Mouse (Mus musculus) urinary bladder, postnatal 14 days (tissue): ENCODE data around the gene Usb1.
"Not testable (repeated sequence)": the region's sequence is repeated elsewhere in the genome, so short reads cannot be mapped to it uniquely, and the experiment has no call there.

ENCODE experiments used
- DNase-seq: peaks from one replicate; pipeline ENCODE4 v3.0.0; 2021; ENCODE audit warnings: low spot score

Usb1 gene

DNA sequence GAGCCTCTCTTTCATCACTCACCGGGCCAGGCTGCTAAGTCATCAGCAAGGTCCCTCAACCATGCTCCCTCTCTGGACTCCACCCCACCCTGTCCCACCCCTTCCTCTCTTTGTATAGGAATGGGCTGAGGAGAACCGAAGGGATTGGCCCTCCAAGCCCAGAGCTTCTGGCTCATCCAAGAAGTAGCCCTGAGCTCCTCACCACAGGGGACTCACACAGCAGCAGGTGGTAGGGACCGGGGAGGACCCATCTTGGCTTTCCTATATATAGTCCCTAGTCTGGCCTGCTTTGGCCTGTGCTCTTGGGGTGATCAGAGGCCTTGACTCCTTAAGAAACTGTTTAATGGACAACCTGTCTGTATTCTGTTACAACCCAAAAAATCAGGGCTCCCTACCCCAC lies 42.3 kb downstream of the Usb1 start:
- no peak for DNase-seq

DNA sequence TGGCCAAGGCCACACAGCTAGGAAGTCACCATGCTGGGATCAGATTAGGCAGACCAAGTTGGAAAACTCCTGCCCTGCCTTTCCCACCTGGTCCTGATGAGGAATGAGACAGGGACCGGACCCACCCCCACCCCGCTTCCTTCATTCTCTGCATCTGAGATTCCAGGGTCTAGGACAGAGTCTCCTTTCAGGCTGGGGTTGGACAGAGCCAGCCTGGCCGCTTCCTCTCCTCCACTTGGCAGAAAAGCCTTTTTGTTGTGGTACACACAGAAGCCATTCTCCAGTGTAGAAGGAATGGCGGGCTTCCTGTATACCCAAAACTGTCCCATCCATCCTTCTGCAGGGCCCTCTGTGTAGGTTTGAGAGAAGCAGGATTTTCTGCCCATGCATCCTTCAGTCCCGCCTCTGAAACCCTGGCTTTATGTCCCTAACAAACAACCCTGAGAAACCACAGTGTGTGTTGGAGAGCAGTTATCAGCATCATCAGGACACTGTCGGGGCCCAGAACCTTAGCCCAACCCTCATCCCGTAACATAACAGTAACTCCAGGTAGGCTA lies 43.4 kb downstream of the Usb1 start:
- no peak for DNase-seq

DNA sequence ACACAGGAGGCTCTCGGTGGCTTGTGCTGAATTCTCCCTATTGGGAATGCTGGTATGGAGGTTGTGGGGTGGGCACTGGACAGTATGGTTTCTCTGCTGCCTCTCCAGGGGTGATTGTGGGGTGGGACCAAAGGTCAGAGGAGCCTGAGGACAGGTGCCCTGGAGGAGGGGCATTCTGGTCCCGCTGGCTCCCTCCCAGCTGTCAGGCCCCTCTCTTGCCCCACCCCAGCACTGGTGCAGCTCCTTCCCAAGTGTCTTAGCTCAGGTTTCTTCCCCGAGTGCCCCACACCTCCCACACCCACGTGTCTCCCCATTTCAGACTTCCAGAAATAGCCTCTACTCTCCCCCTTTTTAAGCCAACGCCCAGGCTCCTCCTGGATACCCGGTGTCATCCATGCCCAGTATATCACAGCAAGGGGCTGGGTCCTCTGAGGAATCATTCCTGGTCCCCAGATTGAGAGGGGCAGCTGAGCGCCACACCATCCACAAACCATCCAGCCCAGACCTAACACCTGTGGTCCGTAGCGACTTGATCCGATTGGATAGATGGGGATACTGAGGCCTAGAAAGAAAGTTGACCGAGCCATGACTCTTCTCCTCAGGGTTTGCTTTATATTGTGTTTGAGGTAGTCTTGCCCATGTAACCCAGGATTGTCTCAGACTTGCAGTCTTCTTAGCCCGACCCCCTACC lies 44.4 kb downstream of the Usb1 start:
- no peak for DNase-seq

DNA sequence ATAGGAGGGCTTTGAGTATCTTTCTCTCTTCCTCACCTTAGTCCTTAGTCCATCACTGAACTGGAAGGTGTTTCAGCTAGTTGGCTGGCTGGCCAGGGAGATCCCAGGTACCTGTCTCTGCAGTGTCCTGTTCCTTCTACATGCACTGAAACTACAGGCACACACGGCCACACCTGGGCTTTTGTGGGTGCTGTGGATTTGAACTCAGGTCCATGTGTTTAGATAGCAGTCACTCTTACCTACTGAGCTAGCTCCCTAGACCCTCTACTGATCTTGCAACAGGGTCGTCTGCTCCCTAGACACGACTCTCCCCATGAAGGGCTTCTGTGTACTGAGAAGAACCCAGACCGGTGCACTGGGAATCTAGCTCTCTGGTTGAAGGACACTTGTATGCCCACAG lies 45.0 kb downstream of the Usb1 start:
- DNase-seq, result no peak

DNA sequence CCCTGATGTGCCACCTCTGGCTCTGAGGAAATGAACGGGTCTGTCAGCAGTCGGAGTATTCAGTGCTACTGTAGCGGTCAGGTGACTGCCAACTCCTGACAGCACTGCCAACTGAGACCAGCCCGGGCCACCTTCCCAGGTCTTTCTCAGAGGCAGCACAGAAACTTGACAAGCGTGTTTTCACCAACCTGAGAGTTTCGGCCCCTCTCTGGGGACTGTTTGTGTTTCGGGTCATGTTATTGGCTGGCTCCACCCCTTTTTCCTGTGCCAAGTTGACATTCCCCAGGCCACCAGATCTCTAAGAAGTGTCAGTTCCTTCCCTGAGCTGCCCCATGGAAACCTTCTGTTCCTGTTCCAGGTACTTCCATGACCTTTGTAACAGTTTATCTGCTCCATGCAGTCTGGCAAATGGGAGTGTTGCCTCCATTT lies 45.8 kb downstream of the Usb1 start:
- DNase-seq, result peak; percentile 76

DNA sequence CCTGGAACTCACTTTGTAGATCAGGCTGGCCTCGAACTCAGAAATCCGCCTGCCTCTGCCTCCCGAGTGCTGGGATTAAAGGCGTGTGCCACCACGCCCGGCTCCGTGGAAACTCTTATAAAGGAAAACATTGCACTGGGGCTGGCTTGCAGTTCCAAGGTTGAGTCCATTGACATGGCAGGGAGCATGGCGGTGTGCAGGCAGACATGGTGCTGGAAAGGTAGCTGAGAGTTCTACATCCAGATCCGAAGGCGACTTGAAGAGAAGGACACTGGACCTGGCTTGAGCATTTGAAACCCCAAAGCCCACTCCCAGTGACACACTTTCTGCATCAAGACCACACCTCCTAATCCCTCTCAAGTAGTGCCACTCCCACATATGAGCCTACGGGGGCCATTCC lies 46.8 kb downstream of the Usb1 start:
- not testable (repeated sequence) for DNase-seq

DNA sequence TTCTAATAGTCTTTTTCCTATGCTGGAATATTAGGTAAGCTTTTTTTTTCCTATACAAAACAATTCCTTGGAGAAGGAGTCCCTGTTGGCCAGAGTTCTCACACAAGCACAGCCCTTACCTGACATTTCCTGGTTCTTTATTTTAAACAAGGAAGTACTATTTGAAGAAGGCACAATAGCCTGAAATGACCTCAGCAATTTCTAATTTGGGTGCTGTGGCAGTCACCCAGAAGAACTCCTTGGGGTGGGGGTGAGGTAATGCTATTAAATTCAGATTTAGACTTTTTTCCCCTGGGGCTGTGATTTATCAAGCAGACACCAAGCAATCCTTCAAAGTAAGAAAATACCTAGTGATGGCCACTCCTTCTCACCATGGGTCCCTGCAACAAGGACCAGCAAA lies 48.9 kb downstream of the Usb1 start:
- DNase-seq, result no peak

DNA sequence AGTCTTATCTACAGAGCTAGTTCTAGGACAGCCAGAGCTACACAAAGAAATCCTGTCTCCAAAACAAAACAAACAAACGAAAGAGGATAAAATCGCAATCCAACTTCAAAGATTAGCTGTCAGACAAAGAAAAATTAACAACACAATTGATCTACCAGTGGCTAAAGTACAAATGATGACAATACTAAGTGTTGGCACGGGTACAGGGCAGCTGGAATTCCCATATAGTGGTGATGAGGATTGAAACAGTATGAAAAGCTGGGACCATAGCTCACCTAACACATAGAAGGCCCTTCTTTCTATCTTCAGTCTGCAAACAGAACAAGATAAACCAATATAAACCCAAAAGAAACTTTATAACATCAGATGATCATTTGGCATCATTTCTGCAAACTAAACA lies 49.5 kb downstream of the Usb1 start:
- DNase-seq, result no peak

DNA sequence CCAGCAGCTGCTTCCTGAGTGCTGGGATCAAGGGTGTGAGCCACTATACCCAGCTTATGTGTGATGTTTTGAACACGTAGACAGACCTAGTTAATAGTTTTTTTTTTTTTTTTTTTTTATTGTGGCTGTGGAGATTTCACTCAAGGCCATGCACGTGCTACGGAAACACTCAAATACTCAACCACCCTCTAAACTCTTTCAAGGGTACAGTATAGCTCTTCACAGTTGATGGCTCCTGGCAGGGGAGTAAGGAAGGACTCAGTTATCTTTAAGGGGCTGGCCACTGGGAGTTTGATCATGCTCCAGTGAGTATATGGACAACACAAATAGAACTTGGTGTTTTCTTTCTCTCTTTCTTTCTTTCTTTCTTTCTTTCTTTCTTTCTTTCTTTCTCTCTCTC lies 52.4 kb downstream of the Usb1 start:
- no peak for DNase-seq

DNA sequence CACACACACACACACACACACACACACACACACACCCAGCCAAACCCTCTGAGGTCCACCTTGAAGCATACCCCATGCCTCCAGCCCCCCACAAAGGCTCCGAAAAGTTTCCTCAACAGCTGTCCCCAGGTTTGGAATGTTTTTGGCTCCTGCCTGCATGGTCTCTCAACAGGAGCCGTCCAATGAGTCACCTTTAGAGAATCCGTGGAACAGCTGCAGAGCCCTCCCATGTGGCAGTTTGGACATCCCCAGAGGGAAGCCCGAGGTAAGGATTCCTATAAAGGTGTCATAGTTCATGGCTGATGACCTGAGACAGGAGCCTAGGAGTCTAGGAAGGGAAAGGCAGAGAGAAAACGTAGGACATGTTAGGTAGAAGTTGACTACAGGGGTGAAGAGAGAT lies 54.0 kb downstream of the Usb1 start:
- no peak for DNase-seq

DNA sequence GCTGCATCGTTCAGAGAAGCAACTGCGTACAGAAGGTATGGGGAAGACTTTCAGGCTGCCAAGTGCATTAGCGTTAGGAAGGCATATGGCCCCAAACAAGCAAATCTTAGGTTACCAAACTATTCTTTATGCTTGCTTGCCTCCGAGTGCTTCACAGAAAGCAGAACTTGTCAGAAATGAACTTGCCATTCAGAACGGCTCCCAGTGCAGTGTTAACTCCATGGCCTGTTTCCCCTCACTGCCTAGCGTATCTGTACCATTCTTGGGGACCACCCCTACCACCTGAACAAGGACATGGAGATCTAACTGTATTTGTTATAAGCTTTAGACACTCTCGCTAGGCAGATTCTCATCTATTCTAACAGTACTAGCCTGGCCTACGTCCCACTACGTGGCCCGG lies 55.1 kb downstream of the Usb1 start:
- no peak for DNase-seq

DNA sequence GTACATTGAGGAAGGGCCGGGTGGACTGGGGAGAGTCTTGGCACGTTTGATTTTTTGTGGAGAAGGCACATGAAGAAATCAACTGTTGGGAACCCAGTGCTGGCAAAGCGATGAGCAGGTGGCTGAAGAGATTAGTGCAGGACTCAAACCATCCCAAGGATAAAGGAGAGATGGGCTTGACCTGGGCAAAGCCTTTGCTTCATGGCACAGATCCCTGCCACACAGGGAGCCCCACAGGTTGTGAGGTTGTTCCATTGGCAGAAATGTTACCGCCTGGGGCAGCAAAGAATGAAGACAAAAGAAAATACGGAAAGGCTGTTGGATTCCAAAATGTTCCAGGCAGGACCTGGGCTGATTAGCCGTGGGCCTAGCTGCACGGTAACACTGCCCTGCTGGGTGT lies 55.9 kb downstream of the Usb1 start:
- DNase-seq, result no peak

DNA sequence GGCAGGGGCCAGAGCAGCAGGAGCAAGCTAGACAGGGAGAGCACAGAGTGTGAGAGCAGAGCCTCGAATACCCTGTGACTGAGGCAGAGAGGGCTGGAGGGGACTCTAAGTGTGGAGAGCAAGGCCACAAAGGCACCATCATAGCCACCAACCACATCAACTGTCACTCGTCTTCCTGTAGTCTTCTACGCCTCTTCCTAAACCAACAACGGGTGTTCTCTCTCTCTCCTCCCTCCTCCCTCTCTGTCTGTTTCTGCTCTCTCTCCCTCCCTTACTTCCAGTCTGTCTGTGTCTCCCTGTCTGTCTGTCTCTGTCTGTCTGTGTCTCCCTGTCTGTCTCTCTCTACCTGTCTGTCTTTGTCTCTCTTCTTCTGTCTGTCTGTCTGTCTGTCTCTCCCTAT lies 58.2 kb downstream of the Usb1 start:
- no peak for DNase-seq

DNA sequence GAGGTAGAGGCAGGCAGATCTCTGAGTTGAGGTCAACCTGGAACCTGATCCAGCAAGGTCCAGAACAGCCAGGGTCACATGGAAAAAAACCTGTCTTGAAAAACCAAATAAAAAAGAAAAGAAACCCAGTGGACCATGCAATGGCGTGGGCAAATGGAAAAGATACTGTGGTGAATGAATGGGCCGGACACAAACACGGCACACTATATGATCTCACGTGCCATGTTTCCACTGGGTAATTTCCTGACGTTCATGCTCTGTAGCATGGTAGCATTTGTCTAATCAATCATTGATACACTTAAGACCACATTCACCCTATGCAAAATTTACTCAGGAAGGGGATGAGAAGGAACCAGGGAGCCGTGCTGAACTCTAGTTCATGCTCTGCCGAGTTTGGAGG lies 59.0 kb downstream of the Usb1 start:
- no peak for DNase-seq

DNA sequence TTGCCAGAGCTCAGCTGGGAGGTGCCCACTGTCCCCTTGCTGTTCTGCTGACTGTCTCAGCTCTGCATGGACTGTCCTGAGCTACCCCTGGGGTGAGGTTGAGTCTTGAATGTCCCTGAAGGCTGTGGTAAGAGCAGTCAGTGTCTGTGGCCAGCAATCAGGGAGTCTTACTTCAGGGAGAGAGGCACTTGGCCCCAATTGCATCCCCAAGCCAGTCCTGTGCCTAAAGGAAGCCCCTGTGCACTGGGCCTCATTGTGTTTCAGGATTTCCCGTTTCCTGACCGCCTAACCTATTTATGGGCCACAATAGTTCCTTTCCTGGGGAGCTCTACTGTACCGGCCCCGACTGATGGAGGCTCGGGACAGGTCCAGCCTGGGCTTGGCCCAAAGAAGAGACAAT lies 60.5 kb downstream of the Usb1 start:
- no peak for DNase-seq

DNA sequence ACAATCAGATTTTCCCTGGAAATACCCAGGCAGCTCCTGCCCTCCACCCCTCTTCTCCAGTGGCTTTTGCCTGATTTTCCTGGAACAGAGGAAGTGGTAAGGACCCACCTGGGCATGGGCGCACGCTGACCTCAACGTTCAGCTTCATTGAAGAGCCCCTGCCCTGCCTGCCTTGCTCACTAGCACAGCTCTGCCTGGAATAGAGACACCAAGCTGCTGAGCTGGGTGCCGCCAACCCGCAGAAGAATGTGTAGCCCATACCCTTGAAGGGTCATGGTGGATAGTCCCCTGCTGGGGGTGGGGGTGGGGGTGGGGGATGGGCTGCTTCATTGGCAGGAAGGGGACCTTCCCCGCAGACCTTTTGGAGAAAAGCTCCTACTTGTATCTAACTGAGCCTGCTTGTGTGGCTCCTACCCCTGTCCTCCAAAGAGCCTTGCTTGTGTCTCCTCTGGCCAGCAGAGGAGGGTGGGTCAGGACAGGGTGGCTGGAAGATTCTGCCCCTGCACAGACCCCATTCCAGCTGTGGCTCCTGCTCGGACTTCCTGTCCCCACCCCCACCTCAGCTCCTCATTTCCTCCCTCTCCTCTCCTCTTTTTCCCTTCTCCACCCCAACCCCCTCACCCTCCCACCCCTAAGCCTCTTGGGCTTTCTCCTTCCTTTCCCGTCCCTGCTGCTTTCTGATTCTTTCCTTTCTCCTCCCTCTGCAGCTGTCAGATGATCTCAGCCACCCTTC lies 63.3 kb downstream of the Usb1 start:
- DNase-seq, result no peak

DNA sequence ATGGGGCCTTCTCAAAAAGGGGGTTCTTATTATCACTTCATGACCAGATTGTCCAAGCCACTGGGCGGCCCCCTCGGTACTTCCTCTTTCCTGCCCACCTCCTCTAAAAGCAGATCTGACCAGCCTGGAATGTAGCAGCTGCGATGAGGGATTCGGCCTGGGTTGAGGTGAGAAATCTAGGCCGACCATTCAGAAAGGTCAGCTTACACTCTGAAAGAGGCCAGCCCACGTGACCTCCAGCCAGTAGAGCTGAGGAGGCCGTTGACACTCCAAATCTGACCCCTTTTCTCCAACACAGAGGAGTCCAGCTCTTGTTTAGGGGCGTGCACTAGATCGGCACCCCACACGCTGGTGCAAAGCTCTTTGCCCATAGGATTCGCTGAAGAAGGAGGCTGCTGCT lies 64.7 kb downstream of the Usb1 start:
- no peak for DNase-seq
